Mouse (Mus musculus) forebrain, embryonic 10.5 days (tissue): ENCODE data around the gene Tepsin. TPM values are rescaled to one million over a fixed set of nuclear protein-coding genes. Genes with fewer than 3 reads are reported as not detected.

Source experiments
- DNase-seq: peaks from one replicate; pipeline ENCODE4 v3.0.0-alpha.2; 2017; ENCODE audit warnings: low spot score; ENCODE audit errors: extremely low spot score
- H3K27ac ChIP-seq: fragments of 300-500 bp; sonication (generic); 2 replicates; pipeline ENCODE4 v1.5.1; 2016; ENCODE audit warnings: mild to moderate bottlenecking
- H3K27me3 ChIP-seq: fragments of 300-500 bp; sonication (generic); 2 replicates; pipeline ENCODE4 v1.6.1; 2016; ENCODE audit warnings: mild to moderate bottlenecking; ENCODE audit not compliant: poor library complexity, severe bottlenecking
- H3K36me3 ChIP-seq: fragments of 300-500 bp; sonication (generic); replicated peaks from 2 replicates; pipeline ENCODE4 v1.6.1; 2016; ENCODE audit warnings: mild to moderate bottlenecking, moderate library complexity
- H3K4me1 ChIP-seq: fragments of 300-500 bp; sonication (generic); 2 replicates; pipeline ENCODE4 v1.6.1; 2016
- H3K4me3 ChIP-seq: fragments of 300-500 bp; sonication (generic); 2 replicates; pipeline ENCODE4 v1.5.1; 2016; ENCODE audit warnings: mild to moderate bottlenecking, moderate library complexity
- H3K9me3 ChIP-seq: fragments of 300-500 bp; sonication (generic); 2 replicates; pipeline ENCODE4 v1.6.1; 2016; ENCODE audit warnings: mild to moderate bottlenecking, moderate library complexity
- WGBS: fragments of 180-500 bp; shearing (Covaris S2); methylation state at CpG from one replicate; pipeline ENCODE4 v1.1.7; 2016; 5-methylcytosine and 5-hydroxymethylcytosine counted together
- polyA plus RNA-seq: library from polyadenylated mRNA; unstranded; fragments of >200 nt; fragmentation: Nextera tagmentation; extraction: Ambion mirVana; gene quantifications from 2 replicates; pipeline ENCODE4 v1.2.1, GENCODE M21; 2016

The Tepsin gene
- polyA plus RNA-seq, 1 experiment from 2014 or later, result 17.7 TPM

- H3K27ac ChIP-seq, result no peak overlapping the region
- no peak for DNase-seq
- peaks cover 61% of the 10 kb centered on the region for H3K36me3 ChIP-seq
- H3K9me3 ChIP-seq, result no peaks in the 10 kb centered on the region
- WGBS, result 83% methylated on average over 2 of the region's 2 CpGs
- H3K4me3 ChIP-seq, result no peak overlapping the region
- no peaks in the 10 kb centered on the region for H3K27me3 ChIP-seq
- 0 out of 2 replicates have a peak, but pooled peaks cover 7% of the 10 kb centered on the region for H3K4me1 ChIP-seq
Measured at GRCm38 (mm10) chr11:120107026-120107425, 8.5 kb upstream of the Tepsin start.

- H3K4me3 ChIP-seq, result no peak overlapping the region
- H3K36me3 ChIP-seq, result peaks cover 47% of the 10 kb centered on the region
- peaks cover 19% of the 10 kb centered on the region for H3K4me1 ChIP-seq
- 95% methylated on average over 3 of the region's 3 CpGs for WGBS
- DNase-seq, result no peak
- no peaks in the 10 kb centered on the region for H3K9me3 ChIP-seq
- no peak overlapping the region for H3K27ac ChIP-seq
- no peaks in the 10 kb centered on the region for H3K27me3 ChIP-seq
Measured at GRCm38 (mm10) chr11:120103431-120103997, 5.0 kb upstream of the Tepsin start.

GRCm38 (mm10) chr11:120101036-120101435 lies 2.5 kb upstream of the Tepsin start:
- H3K4me1 ChIP-seq, result peaks cover 38% of the 10 kb centered on the region
- H3K36me3 ChIP-seq, result peaks cover 38% of the 10 kb centered on the region
- no peaks in the 10 kb centered on the region for H3K9me3 ChIP-seq
- H3K27ac ChIP-seq, result no peak overlapping the region
- no peaks in the 10 kb centered on the region for H3K27me3 ChIP-seq
- H3K4me3 ChIP-seq, result no peak overlapping the region
- peak; percentile 74 for DNase-seq
- 5% methylated on average over 3 of the region's 3 CpGs for WGBS

GRCm38 (mm10) chr11:120092817-120093591 lies 5.5 kb downstream of the Tepsin start:
- peaks cover 16% of the 10 kb centered on the region for H3K4me1 ChIP-seq
- no peaks in the 10 kb centered on the region for H3K9me3 ChIP-seq
- DNase-seq, result no peak
- no peak overlapping the region for H3K4me3 ChIP-seq
- 81% methylated on average over 23 of the region's 23 CpGs for WGBS
- no peak overlapping the region for H3K27ac ChIP-seq
- H3K27me3 ChIP-seq, result no peaks in the 10 kb centered on the region
- H3K36me3 ChIP-seq, result peaks cover 66% of the 10 kb centered on the region

GRCm38 (mm10) chr11:120090661-120091060 lies 7.9 kb downstream of the Tepsin start:
- WGBS, result 90% methylated on average over 4 of the region's 4 CpGs
- H3K36me3 ChIP-seq, result peaks cover 55% of the 10 kb centered on the region

GRCm38 (mm10) chr11:120086702-120087152 lies 11.8 kb downstream of the Tepsin start, which contains the start of gene Cep131:
Gene Cep131, minus strand, starts transcription at chr11:120086827.
- Histone ChIP-seq H3K4me3 (peak within 1 kb of the TSS; percentile 97), H3K27ac (peak within 1 kb of the TSS; percentile 96), H3K4me1 (peaks cover 28% of the 10 kb centered on the region), H3K27me3 (no peaks in the 10 kb centered on the region), H3K9me3 (no peaks in the 10 kb centered on the region), H3K36me3 (peaks cover 47% of the 10 kb centered on the region)
- WGBS, result 2% methylated on average over 42 of the region's 42 CpGs
- peak; percentile 98 for DNase-seq

More at GRCm38 (mm10) chr11:120090661-120091060, 7.9 kb downstream of the Tepsin start:
- no peak for DNase-seq
- Histone ChIP-seq H3K9me3 (no peaks in the 10 kb centered on the region), H3K4me3 (no peak overlapping the region), H3K27me3 (no peaks in the 10 kb centered on the region), H3K4me1 (peaks cover 17% of the 10 kb centered on the region), H3K27ac (no peak overlapping the region)

DNA sequence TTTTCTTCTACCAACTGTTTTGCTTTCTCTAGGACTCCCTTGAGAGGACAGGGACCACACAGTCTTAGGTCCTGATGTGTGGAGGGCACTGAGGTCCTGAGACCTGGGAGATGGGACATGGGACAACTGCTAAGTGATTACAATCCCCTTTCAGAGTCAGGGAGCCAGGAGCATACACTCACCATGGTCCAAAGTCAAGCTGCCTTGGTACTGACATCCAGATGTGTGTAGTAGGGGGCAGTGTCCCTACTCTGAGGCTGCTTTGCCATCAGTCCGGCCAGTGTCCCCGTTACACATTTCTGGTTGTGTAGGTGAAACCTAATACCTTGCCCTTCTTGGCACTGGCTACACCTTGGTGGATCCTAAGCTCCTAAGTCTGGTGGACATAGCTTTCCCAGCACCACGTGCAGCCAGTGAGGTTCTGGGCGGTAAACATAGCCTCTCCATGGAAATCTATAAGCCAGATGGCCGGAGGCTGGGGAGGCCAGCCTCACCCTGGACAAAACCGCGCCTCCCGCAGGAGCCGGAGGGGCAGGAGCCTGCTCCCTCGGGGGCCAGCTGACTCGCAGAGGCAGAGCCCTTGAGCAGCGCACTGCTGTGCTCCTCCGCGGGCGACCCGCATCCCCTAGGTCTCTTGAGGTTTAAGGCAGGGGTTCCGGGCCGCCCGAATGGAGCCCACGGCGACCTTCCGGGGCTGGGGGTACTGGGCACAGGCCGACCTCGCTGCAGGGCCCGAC lies 12.5 kb downstream of the Tepsin start:
- peak; percentile 37 for DNase-seq
- H3K27me3 ChIP-seq, result no peaks in the 10 kb centered on the region
- H3K9me3 ChIP-seq, result no peaks in the 10 kb centered on the region
- under 1% methylated on average over 25 of the region's 25 CpGs for WGBS
- H3K36me3 ChIP-seq, result peaks cover 47% of the 10 kb centered on the region
- H3K27ac ChIP-seq, result peak overlapping the region; percentile 96
- H3K4me3 ChIP-seq, result peak overlapping the region; percentile 97
- peaks cover 28% of the 10 kb centered on the region for H3K4me1 ChIP-seq

- no peak overlapping the region for H3K4me3 ChIP-seq
- no peak for DNase-seq
- H3K27ac ChIP-seq, result no peak overlapping the region
- no peaks in the 10 kb centered on the region for H3K27me3 ChIP-seq
- WGBS, result 98% methylated on average over 6 of the region's 6 CpGs
- H3K36me3 ChIP-seq, result peaks cover 96% of the 10 kb centered on the region
- peaks cover 9% of the 10 kb centered on the region for H3K4me1 ChIP-seq
- H3K9me3 ChIP-seq, result no peaks in the 10 kb centered on the region
Measured at GRCm38 (mm10) chr11:120080282-120080681, 18.2 kb downstream of the Tepsin start.

- Histone ChIP-seq H3K4me3 (no peak overlapping the region), H3K4me1 (peaks cover 21% of the 10 kb centered on the region), H3K27me3 (no peaks in the 10 kb centered on the region), H3K27ac (no peak overlapping the region), H3K36me3 (peaks cover 100% of the 10 kb centered on the region), H3K9me3 (no peaks in the 10 kb centered on the region)
- WGBS, result 92% methylated on average over 3 of the region's 3 CpGs
- no peak for DNase-seq
Measured at GRCm38 (mm10) chr11:120076191-120076590, 22.3 kb downstream of the Tepsin start.

- Histone ChIP-seq H3K4me1 (peaks cover 42% of the 10 kb centered on the region), H3K9me3 (no peaks in the 10 kb centered on the region), H3K27ac (peak overlapping the region; percentile 41; the same call in 1 of the 2 replicates), H3K27me3 (no peaks in the 10 kb centered on the region), H3K36me3 (peaks cover 100% of the 10 kb centered on the region), H3K4me3 (no peak overlapping the region)
- no peak for DNase-seq
- 91% methylated on average over 9 of the region's 9 CpGs for WGBS
Measured at GRCm38 (mm10) chr11:120072986-120073647, 25.4 kb downstream of the Tepsin start.

DNA sequence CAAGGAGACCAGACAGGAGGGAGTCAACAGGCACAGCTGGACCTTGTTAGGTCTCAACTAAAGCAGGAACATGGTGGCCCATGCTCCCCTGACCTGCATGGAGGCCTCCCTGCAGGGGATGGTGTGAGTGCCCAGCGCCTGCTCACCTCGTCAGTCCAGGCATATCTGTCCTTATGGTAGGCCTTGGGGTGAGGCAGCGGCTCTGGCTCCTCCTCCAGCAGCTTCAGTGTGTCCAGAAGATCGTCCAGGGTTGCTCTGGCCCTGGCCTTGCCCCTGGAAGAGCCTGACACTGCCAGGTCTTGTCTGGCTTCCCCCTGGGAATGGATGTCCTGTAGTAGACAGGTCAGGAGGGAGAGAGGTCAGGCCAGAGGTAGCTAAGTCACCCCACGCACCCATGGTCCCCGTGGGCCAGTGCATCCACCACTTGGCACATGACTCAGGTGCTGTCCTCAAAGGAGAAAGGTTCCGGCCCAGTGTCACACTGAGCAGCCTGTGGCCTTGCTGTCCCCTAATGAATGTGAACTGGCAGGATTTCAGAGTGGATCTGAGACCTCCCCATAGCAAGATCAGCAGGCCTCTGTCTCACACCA lies 26.7 kb downstream of the Tepsin start:
- no peaks in the 10 kb centered on the region for H3K27me3 ChIP-seq
- H3K4me1 ChIP-seq, result peaks cover 47% of the 10 kb centered on the region
- H3K9me3 ChIP-seq, result no peaks in the 10 kb centered on the region
- H3K4me3 ChIP-seq, result no peak overlapping the region
- H3K36me3 ChIP-seq, result peaks cover 100% of the 10 kb centered on the region
- H3K27ac ChIP-seq, result 0 out of 2 replicates have a peak overlapping the region, but pooled peaks have one; percentile 27
- 84% methylated on average over 7 of the region's 7 CpGs for WGBS
- DNase-seq, result no peak

- no peaks in the 10 kb centered on the region for H3K27me3 ChIP-seq
- H3K36me3 ChIP-seq, result peaks cover 100% of the 10 kb centered on the region
- 56% methylated on average over 12 of the region's 12 CpGs for WGBS
- H3K27ac ChIP-seq, result peak overlapping the region; percentile 27; the same call in 1 of the 2 replicates
- peaks cover 50% of the 10 kb centered on the region for H3K4me1 ChIP-seq
- H3K9me3 ChIP-seq, result no peaks in the 10 kb centered on the region
- no peak overlapping the region for H3K4me3 ChIP-seq
- DNase-seq, result no peak
Measured at GRCm38 (mm10) chr11:120071065-120071464, 27.5 kb downstream of the Tepsin start.
